Mouse (Mus musculus) olfactory bulb, adult 2 months (tissue): ENCODE measurements around the gene Ccn6.

Experiments used
- CTCF ChIP-seq: fragments of 200-500 bp; IDR thresholded peaks from 2 replicates; pipeline ENCODE4 v1.5.1; 2012; ENCODE audit warnings: low read depth, mild to moderate bottlenecking, low read length, moderate library complexity; ENCODE audit not compliant: insufficient read depth
- POLR2A ChIP-seq: fragments of 200-500 bp; IDR thresholded peaks from 2 replicates; pipeline ENCODE4 v1.6.1; 2012; ENCODE audit warnings: mild to moderate bottlenecking, low read depth, low read length, moderate library complexity; ENCODE audit not compliant: insufficient read depth

DNA sequence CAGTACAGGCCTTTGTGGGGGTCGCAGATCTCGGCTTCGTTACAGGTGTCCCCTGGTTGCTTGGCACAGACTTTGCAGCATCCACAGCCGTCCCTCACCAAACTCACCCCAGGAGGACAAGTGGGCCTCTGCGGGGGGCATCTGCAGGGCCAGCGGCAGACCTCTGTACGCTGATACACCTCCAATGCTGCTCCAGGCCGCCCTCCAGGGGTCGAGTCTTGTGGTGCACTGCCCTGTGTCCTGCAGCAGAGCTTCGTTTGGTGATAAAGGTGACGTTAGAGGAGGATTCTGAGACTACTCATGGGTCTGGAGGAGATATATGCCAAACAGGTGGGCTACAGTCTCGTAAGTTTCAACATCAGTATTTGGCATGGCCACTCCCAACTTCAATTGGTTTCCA is 5.3 kb downstream of the Ccn6 start:
- TF ChIP-seq CTCF (no peak), POLR2A (no peak)
